Mouse (Mus musculus): ENCODE results near the gene Ugt1a8. TPM values are rescaled to one million over a fixed set of nuclear protein-coding genes. Genes with fewer than 3 reads are reported as not detected.

Ugt1a8 gene
- total and polyA plus RNA-seq, 2 experiments, result 0.07 to 4.0 TPM

- Histone ChIP-seq H3K27ac (replicated peaks; ENCODE audit: insufficient read depth, low read depth, low read length) (peak overlapping the region; percentile 0), H3K79me2 (ENCODE audit: control insufficient read depth, insufficient read depth, low read length) (no peaks in the 10 kb centered on the region)
- 44% methylated on average over 8 of the region's 8 CpGs for WGBS
These were observed 165.5 kb downstream of the Ugt1a8 start for GRCm38 (mm10) chr1:88253106-88253505.

DNA sequence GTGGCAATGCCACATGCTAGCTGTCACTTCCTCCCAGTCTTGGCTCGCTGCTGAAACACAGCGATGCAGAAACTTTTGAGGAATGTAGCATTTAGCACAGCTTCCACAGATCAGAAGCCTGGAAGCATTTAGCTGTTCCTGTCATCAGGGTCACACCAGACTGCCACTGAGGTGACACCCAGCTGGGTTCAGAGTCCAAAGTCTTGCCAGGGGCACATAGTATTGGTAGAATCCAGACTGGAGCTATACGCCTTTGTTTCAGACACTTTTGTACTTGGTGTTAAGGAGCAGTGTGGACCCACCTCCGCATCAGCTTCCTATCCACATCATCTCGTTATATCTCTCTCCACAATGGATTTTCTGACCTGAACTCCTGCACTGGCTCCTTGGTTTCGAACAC, 165.9 kb downstream of the Ugt1a8 start:
- DNase-seq (ENCODE audit: extremely low read depth, low read depth, low spot score), result peak; percentile 98
- Histone ChIP-seq H3K4me3 (ENCODE audit: insufficient read depth, low read depth, low read length) (no peak overlapping the region), H3K4me1 (ENCODE audit: control insufficient read depth, insufficient read depth, low read length) (peaks cover 11% of the 10 kb centered on the region), H3K27me3 (ENCODE audit: control insufficient read depth, insufficient read depth, low read length) (no peaks in the 10 kb centered on the region), H3K9ac (ENCODE audit: low read depth, low read length) (no peak overlapping the region), H3K79me2 (ENCODE audit: control insufficient read depth, insufficient read depth, low read length) (no peaks in the 10 kb centered on the region), H3K27ac (replicated peaks; ENCODE audit: insufficient read depth, low read depth, low read length) (peak overlapping the region; percentile 2; the same call in 1 of the 2 replicates), H3K36me3 (ENCODE audit: control insufficient read depth, insufficient read depth, low read length) (no peaks in the 10 kb centered on the region)
- 44% methylated on average over 6 of the region's 6 CpGs for WGBS
- TF ChIP-seq POLR2A (IDR thresholded peaks at IDR 0.05; ENCODE audit: extremely low read depth, insufficient read depth, low read length), result no peak
- TF ChIP-seq CTCF (IDR thresholded peaks at IDR 0.05; ENCODE audit: low read depth, low read length), result no peak

More at GRCm38 (mm10) chr1:88253106-88253505, 165.5 kb downstream of the Ugt1a8 start:
- peak; percentile 62 for DNase-seq (ENCODE audit: extremely low read depth, low read depth, low spot score)
- no peak overlapping the region for H3K4me3 ChIP-seq (ENCODE audit: insufficient read depth, low read depth, low read length)
- H3K36me3 ChIP-seq (ENCODE audit: control insufficient read depth, insufficient read depth, low read length), result no peaks in the 10 kb centered on the region
- peaks cover 11% of the 10 kb centered on the region for H3K4me1 ChIP-seq (ENCODE audit: control insufficient read depth, insufficient read depth, low read length)
- TF ChIP-seq CTCF (IDR thresholded peaks at IDR 0.05; ENCODE audit: low read depth, low read length), result no peak
- no peak for TF ChIP-seq POLR2A (IDR thresholded peaks at IDR 0.05; ENCODE audit: extremely low read depth, insufficient read depth, low read length)
- no peaks in the 10 kb centered on the region for H3K27me3 ChIP-seq (ENCODE audit: control insufficient read depth, insufficient read depth, low read length)
- H3K9ac ChIP-seq (ENCODE audit: low read depth, low read length), result no peak overlapping the region

DNA sequence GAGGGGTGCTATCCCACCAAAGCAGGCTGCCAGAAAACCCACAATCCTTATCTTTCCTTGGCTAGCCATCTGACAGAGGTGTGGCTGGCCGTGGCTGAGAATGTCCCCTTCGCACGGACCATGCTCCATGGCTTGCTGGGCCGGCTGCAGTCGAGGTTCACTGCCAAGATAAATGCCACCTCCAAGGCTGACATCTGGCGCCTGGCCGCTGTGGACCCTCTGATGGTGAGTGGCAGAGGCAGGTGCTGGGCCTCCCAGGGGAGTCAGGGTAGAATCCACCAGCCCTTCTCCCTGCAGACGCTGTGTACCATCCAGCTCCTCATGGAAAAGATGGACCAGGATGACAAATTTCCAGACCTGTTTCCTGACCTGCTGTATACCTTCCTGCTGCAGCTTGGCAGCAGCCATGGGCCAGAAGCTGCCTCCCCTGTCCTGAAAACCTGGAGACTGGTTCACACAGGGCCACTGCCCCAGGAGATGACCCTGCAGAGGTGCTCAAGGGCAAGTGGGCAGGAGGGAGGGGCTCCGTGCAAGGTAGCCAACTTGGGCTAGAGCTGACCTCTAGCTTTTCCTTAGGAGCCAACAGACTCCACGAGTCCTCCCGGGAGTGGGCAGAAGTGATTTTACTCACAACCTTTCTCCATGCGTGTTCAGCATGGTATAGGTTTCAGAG, 167.3 kb downstream of the Ugt1a8 start:
- no peaks in the 10 kb centered on the region for H3K36me3 ChIP-seq (ENCODE audit: control insufficient read depth, insufficient read depth, low read length)
- DNase-seq (ENCODE audit: extremely low read depth, low read depth, low spot score), result no peak
- no peak overlapping the region for H3K9ac ChIP-seq (ENCODE audit: low read depth, low read length)
- TF ChIP-seq CTCF (IDR thresholded peaks at IDR 0.05; ENCODE audit: low read depth, low read length) (no peak), POLR2A (IDR thresholded peaks at IDR 0.05; ENCODE audit: extremely low read depth, insufficient read depth, low read length) (no peak)
- H3K4me3 ChIP-seq (ENCODE audit: insufficient read depth, low read depth, low read length), result no peak overlapping the region
- no peaks in the 10 kb centered on the region for H3K27me3 ChIP-seq (ENCODE audit: control insufficient read depth, insufficient read depth, low read length)
- no peaks in the 10 kb centered on the region for H3K79me2 ChIP-seq (ENCODE audit: control insufficient read depth, insufficient read depth, low read length)
- no peak overlapping the region for H3K27ac ChIP-seq (replicated peaks; ENCODE audit: insufficient read depth, low read depth, low read length)
- H3K4me1 ChIP-seq (ENCODE audit: control insufficient read depth, insufficient read depth, low read length), result peaks cover 21% of the 10 kb centered on the region
- 87% methylated on average over 12 of the region's 12 CpGs for WGBS

DNA sequence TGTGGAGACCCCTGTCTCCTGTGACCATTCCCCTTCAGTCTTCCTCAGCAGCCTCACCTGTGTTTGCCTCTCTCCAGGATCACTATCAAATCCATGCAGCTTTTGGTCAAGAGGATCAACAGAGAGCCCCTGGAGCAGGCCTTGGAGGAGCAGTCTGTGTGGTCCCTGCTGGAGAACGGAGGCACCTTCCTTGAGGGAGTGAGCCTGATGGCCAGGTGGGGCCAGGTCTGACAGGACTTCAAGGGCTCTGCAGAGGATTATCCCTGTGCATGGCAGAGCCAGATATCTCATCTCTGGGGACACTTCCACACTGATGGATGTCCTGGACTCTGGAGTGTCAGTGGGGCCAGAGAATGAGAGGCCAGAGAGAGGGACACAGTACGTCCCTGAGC, 167.8 kb downstream of the Ugt1a8 start:
- no peak overlapping the region for H3K9ac ChIP-seq (ENCODE audit: low read depth, low read length)
- 61% methylated on average over 2 of the region's 2 CpGs for WGBS
- no peak for TF ChIP-seq CTCF (IDR thresholded peaks at IDR 0.05; ENCODE audit: low read depth, low read length)
- TF ChIP-seq POLR2A (IDR thresholded peaks at IDR 0.05; ENCODE audit: extremely low read depth, insufficient read depth, low read length), result no peak
- H3K79me2 ChIP-seq (ENCODE audit: control insufficient read depth, insufficient read depth, low read length), result no peaks in the 10 kb centered on the region
- H3K27ac ChIP-seq (replicated peaks; ENCODE audit: insufficient read depth, low read depth, low read length), result no peak overlapping the region
- no peak for DNase-seq (ENCODE audit: extremely low read depth, low read depth, low spot score)
- H3K4me3 ChIP-seq (ENCODE audit: insufficient read depth, low read depth, low read length), result no peak overlapping the region
- no peaks in the 10 kb centered on the region for H3K27me3 ChIP-seq (ENCODE audit: control insufficient read depth, insufficient read depth, low read length)
- H3K4me1 ChIP-seq (ENCODE audit: control insufficient read depth, insufficient read depth, low read length), result peaks cover 25% of the 10 kb centered on the region
- H3K36me3 ChIP-seq (ENCODE audit: control insufficient read depth, insufficient read depth, low read length), result no peaks in the 10 kb centered on the region

DNA sequence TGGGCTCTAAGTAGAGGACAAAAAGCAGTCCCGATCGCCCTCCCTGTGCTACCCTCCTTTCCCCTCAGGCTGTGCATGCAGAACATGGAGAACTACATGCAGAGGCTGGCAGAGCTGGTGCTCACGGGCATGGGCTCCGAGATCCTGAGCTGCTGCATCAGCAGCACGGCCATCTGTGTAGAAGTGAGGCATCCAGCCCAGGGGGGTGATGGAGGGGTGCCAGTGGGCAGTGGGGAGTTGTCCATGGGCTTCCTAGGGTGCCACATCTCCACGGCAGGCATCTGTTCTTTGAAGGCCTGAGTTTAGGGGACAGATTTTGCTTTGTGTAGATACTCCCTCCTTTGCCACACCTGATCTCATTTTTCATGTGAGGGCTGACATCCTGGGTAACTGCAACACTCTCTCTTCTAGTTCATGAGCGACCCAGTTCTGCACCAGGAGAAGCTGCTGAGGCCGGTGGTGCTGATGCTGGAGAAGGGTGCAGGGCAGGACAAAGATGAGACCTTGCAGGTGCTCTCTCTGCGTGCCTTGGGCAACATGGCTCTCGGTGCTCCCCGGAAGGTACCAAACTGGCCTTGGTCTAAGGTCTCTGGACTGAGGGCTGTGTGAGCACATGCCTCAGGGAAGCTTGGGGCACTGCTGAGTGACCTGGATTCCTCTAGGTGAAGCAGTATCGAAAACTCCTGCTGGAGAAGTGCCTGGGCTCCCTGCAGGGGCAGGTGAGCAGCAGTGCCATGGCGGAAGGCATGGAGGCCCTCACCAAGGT, 168.6 kb downstream of the Ugt1a8 start:
- TF ChIP-seq CTCF (IDR thresholded peaks at IDR 0.05; ENCODE audit: low read depth, low read length) (no peak), POLR2A (IDR thresholded peaks at IDR 0.05; ENCODE audit: extremely low read depth, insufficient read depth, low read length) (no peak)
- no peaks in the 10 kb centered on the region for H3K27me3 ChIP-seq (ENCODE audit: control insufficient read depth, insufficient read depth, low read length)
- 82% methylated on average over 13 of the region's 13 CpGs for WGBS
- no peaks in the 10 kb centered on the region for H3K36me3 ChIP-seq (ENCODE audit: control insufficient read depth, insufficient read depth, low read length)
- peaks cover 30% of the 10 kb centered on the region for H3K4me1 ChIP-seq (ENCODE audit: control insufficient read depth, insufficient read depth, low read length)
- DNase-seq (ENCODE audit: extremely low read depth, low read depth, low spot score), result no peak
- no peak overlapping the region for H3K4me3 ChIP-seq (ENCODE audit: insufficient read depth, low read depth, low read length)
- no peaks in the 10 kb centered on the region for H3K79me2 ChIP-seq (ENCODE audit: control insufficient read depth, insufficient read depth, low read length)
- H3K9ac ChIP-seq (ENCODE audit: low read depth, low read length), result no peak overlapping the region
- H3K27ac ChIP-seq (replicated peaks; ENCODE audit: insufficient read depth, low read depth, low read length), result no peak overlapping the region
